Mouse (Mus musculus) left cerebral cortex, adult 2 months (tissue): Measurements from ENCODE around the gene Ifna16. TPM values are rescaled to one million over a fixed set of nuclear protein-coding genes. Genes with fewer than 3 reads are reported as not detected.
A peak's percentile ranks its signal among the peaks of the same experiment; 100 is the strongest.

Source experiments
- DNase-seq, 2 experiments: peaks; one replicate each; pipeline ENCODE4 v3.0.0; 2021 to 2022; ENCODE audit warnings: low spot score in 2 of 2, mixed read lengths in 1 of 2; ENCODE audit errors: extremely low spot score in 1 of 2
- H3K27ac ChIP-seq: fragments of 200-600 bp; 2 replicates; pipeline ENCODE4 v1.8.1; 2022
- H3K4me3 ChIP-seq: fragments of 200-600 bp; 2 replicates; pipeline ENCODE4 v1.8.1; 2022
- CTCF ChIP-seq: fragments of 200-600 bp; IDR thresholded peaks from 2 replicates; pipeline ENCODE4 v1.8.1; 2022; ENCODE audit warnings: antibody characterized with exemption, mild to moderate bottlenecking, moderate library complexity
- intact Hi-C: fragments of 180-260 bp; cut with DNase I; formaldehyde crosslinking; loops from one replicate; pipeline ENCODE4 v1.15.1; 2025
- total RNA-seq, 2 experiments: library from RNA; stranded (reverse); gene quantifications; 2 replicates each; pipeline ENCODE4 v1.2.3; 2021

The Ifna16 gene
- total RNA-seq, 2 experiments from 2014 or later = not detected

DNA sequence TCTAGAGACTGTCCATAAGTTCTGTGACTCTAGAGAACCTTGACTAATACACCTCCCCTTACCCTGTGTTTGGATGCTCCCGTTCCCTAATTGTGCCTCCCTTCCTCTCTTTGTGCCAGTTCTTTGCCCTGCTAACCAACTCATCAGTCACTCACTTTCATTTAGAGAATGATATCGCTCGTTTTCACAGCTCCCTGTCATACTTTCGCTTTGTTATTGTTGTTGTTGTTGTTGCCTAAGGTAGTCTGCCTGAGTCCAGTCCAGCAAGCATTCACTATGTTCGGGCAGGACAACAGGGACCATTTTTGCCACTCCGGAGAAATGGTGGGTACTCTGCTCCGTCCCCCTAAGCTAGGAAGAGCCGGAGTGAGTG lies 36.0 kb downstream of the Ifna16 start:
- no peak for DNase-seq
- Histone ChIP-seq H3K27ac (no peak overlapping the region), H3K4me3 (peak overlapping the region; percentile 41)
- TF ChIP-seq CTCF = no peak
- intact Hi-C loops = loop anchor here (1.0 kb wide), 1 partner anchor 90 kb away; no protein-coding TSS in a partner anchor

DNA sequence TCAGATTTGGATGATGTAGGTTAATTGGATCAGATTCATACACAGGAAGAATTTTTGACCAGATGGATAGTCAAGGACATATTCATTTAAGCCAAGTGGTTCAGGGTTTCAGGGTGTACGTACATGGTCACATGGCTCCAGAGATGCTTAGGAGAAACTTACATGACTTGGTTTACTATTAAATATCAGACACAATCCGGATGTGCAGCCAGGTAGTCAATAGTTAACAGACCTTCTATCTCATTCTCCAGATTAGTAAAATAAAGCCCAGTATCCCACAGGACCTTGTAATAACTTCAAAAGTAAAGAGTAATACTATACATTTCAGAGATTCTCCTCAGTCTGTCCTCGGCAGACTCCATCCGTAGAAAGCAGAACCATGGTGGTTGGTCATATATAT lies 42.4 kb downstream of the Ifna16 start, which contains the start of gene C87499:
TSS of gene C87499 (minus strand) at position 101 of the 400 bp plus-strand sequence.
- no peak for TF ChIP-seq CTCF

More for the DNA sequence above, 42.4 kb downstream of the Ifna16 start, which contains the start of gene C87499:
- Histone ChIP-seq H3K27ac (no peak within 1 kb of the TSS), H3K4me3 (no peak within 1 kb of the TSS)
- DNase-seq = no peak
- intact Hi-C loops = no loop called here

Other genes starting within 250 kb of the Ifna16 start
- 1 to 10 TPM; 1.2 to 1.7 TPM for gene Hacd4, start 238.0 kb downstream of the Ifna16 start, total RNA-seq
- gene Ifnb1, start 154.2 kb downstream of the Ifna16 start, total RNA-seq = not detected
- gene Ifna15, start 118.7 kb downstream of the Ifna16 start, total RNA-seq = not detected
- gene Ifna14, start 105.1 kb downstream of the Ifna16 start, total RNA-seq = not detected
- gene Ifna9, start 84.5 kb downstream of the Ifna16 start, total RNA-seq = not detected
- gene Ifna12, start 73.5 kb downstream of the Ifna16 start, total RNA-seq = not detected
- not detected for gene C87499, start 42.5 kb downstream of the Ifna16 start, total RNA-seq
- gene Ifna13, start 32.5 kb downstream of the Ifna16 start, total RNA-seq = not detected
- gene Ifna2, start 7.0 kb upstream of the Ifna16 start, total RNA-seq = not detected
- not detected for gene Ifnab, start 14.4 kb upstream of the Ifna16 start, total RNA-seq
- gene Gm26566, start 44.9 kb upstream of the Ifna16 start, total RNA-seq = 1 to 10 TPM in 1 of 2 experiments, under 1 TPM in 1; 0.79 to 1.1 TPM
- gene Klhl9, start 45.5 kb upstream of the Ifna16 start, total RNA-seq = 10 to 100 TPM; 96.7 to 97.8 TPM
- gene Gm13271, start 77.9 kb upstream of the Ifna16 start, total RNA-seq = not detected
- not detected for gene Gm13283, start 83.2 kb upstream of the Ifna16 start, total RNA-seq
- gene Gm13290, start 96.9 kb upstream of the Ifna16 start, total RNA-seq = not detected
- not detected for gene Gm13289, start 100.0 kb upstream of the Ifna16 start, total RNA-seq
- gene Gm13272, start 102.9 kb upstream of the Ifna16 start, total RNA-seq = not detected
- gene Ifnz, start 105.2 kb upstream of the Ifna16 start, total RNA-seq = not detected
- gene Gm13276, start 108.8 kb upstream of the Ifna16 start, total RNA-seq = not detected
- gene Gm13277, start 111.7 kb upstream of the Ifna16 start, total RNA-seq = not detected
- gene Gm13278, start 114.6 kb upstream of the Ifna16 start, total RNA-seq = not detected
- not detected for gene Gm13275, start 117.6 kb upstream of the Ifna16 start, total RNA-seq
- gene Gm13279, start 120.5 kb upstream of the Ifna16 start, total RNA-seq = not detected
- gene Gm13285, start 122.7 kb upstream of the Ifna16 start, total RNA-seq = not detected
- gene Gm13287, start 126.3 kb upstream of the Ifna16 start, total RNA-seq = not detected
- not detected for gene Gm13288, start 128.6 kb upstream of the Ifna16 start, total RNA-seq
- not detected for gene Ifna7, start 139.3 kb upstream of the Ifna16 start, total RNA-seq
- not detected for gene Ifna11, start 143.0 kb upstream of the Ifna16 start, total RNA-seq
- not detected for gene Ifna6, start 150.5 kb upstream of the Ifna16 start, total RNA-seq
- not detected for gene Ifna5, start 158.6 kb upstream of the Ifna16 start, total RNA-seq
- gene Ifna4, start 164.9 kb upstream of the Ifna16 start, total RNA-seq = not detected
- gene Ifna1, start 173.2 kb upstream of the Ifna16 start, total RNA-seq = not detected
- gene Ifne, start 203.3 kb upstream of the Ifna16 start, total RNA-seq = not detected